Mouse (Mus musculus) adrenal gland, adult 2 months (tissue): ENCODE measurements around the gene Pm20d1. TPM values are rescaled to one million over a fixed set of nuclear protein-coding genes. Genes with fewer than 3 reads are reported as not detected.
A peak's percentile ranks its signal among the peaks of the same experiment; 100 is the strongest.

Experiments used
- DNase-seq: peaks from one replicate; pipeline ENCODE4 v3.0.0; 2021
- polyA plus RNA-seq: library from polyadenylated mRNA; depleted of rRNA; stranded (reverse); fragments of >200 nt; gene quantifications from 2 replicates; pipeline ENCODE4 v1.2.3, GENCODE M21; 2012
- total RNA-seq, 2 experiments: library from RNA; stranded (reverse); gene quantifications; 2 replicates each; pipeline ENCODE4 v1.2.3; 2021

The Pm20d1 gene
- total and polyA plus RNA-seq, 3 experiments: 5.7 to 20.6 (median 6.6) TPM

DNA sequence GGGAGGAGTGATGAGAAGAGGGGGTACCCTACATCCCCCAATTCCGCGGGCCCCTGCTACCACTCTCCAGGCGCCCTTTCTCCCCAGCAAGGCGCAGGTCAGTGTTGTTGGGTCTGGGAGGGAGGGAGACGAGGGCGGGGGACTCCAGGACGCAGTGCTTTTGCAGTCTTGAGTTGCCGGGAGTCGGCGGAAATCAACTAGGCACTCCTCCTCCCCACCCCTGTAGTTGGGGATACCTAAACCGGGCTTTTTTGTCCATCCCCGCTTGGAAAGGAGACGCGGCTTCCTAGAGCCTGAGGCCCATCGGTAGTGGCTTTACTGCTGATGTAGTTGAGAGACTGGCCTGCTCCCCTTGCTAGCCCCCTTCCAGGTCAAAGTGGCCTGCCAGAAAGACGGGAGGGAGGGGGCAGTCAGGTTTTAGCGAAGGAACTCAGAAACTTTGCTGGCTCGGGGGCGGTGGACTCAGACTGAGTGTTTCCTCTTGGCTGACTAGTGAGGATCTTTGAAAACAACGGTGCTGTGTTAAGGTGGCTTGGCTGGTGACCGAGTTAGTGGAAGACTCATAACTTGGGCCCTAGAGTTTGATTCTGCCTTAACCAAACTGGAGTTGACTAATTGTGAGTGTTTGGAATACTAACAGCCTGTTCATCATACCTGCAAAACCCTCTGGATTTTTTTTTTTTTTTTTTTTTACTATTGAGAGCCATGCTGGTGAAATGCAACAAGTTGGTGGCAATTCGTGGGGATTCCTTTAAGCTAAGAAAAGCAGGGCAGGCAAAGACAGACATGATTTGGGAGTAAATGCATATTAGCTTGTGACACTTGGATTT, 31.3 kb downstream of the Pm20d1 start:
- peak; percentile 66 for DNase-seq

DNA sequence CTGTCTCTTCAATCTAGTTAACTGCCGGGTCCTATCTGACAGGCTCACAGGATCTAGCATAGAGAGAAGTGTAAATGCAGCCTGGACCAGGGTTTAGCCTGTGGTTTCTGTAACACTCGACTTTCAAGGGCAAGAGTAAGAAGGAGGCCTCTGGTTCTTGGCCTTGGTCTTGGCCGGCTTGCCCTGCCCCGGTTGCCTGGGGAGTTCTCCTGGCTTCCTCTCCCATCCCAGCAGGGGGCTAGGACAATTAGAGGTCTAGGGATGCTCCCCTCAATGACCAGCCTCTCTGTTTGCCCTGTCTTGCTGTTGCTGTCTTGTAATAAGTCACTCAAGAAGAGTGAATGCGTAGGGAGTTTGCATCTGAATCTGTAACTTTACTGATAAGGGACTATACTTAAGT, 32.1 kb downstream of the Pm20d1 start:
- no peak for DNase-seq

DNA sequence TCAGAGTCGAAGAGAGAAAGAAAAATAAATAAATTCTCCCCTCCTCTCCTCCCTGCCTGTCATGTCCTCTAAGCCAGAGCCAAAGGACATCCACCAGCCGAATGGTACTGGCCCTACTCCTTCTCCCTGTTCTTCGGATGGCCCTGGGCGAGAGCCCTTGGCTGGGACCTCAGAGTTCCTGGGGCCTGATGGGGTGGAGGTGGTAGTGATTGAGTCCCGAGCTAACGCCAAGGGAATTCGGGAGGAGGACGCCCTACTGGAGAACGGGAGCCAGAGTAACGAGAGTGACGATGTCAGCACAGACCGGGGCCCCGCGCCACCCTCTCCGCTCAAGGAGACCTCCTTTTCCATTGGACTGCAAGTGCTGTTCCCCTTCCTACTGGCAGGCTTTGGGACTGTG, 33.4 kb downstream of the Pm20d1 start:
- no peak for DNase-seq

GRCm38 (mm10) chr1:131830971-131831641, 33.9 kb downstream of the Pm20d1 start:
- no peak for DNase-seq

DNA sequence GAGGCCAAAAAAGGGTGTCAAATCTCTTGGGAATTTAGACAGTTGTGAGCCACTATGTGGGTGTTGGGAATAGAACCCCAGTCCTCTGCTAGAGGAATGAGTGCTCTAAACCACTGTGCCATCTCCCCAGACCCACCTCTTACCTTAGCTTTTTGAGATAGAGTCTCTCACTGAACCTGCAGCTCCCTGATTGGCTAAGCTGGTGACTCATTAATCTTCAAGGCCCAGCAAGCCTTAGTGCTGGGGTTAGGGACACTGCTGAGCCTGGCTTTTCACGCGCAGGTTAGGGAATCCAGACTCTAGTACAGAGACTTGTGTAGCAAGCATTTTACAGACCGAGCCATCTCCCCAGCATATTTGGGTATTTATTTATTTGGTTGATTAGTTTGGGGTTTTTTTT, 39.9 kb downstream of the Pm20d1 start:
- DNase-seq: peak; percentile 54

DNA sequence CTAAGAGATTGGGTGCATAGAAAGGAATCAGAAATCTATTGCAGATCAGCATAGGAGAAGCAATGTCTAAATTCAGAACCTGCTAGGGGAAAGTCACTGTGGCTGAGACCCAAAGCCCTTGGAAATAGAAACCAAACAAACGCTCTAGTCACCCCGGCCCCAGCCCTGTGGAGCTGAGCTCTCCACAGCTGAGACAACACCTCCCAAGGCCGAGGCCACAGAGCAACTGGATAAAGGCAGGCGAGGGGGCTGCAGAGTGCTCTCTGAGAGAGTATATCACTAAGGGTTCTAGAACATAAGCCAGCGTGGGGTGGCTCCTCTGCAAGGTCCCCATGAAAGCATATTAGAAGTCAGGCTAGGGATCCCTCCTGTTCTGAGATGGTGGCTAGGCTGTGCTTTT, 41.4 kb downstream of the Pm20d1 start:
- DNase-seq: peak; percentile 65

DNA sequence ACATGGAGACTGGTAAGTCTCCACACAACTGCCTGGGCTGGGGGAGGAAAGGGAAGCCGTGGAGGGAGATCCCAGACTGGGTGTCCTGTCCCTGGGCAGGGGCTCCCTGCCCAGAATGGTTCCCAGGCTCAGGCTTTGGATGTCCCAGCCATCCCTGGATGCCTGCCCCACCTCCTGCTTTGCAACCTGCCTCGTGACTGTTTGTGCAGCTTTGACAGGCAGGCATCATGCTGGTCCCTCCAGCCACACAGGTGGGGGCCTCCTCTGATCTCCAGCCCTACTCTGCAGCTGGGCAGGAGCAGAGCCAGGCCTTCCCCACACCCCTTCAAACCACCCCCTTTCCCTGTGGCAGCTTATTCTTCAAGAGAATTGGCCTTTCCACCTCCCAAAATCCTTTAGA, 42.1 kb downstream of the Pm20d1 start:
- DNase-seq: peak; percentile 20

DNA sequence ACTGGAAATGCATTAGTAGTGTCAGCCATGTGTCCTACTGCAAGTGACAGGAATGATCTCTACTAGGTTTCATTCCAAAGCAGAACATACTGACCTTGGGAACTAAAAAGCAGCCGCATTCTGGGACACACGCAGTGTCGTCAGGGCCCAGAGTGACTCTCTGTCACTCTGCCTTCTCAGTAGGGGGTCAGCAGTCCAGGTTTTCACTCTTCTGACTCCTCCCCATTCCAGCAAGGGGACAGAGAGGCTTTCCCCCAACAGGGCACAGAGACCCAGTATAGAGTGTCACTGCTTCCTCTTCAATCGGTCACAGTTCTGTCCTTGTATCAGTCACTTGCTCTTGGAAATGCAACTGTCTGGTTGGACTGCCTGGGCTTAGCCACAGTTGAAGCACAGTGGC, 45.0 kb downstream of the Pm20d1 start:
- DNase-seq: peak; percentile 65

GRCm38 (mm10) chr1:131843758-131844157, 46.6 kb downstream of the Pm20d1 start:
- no peak for DNase-seq

- DNase-seq: peak; percentile 20
Observed at GRCm38 (mm10) chr1:131844883-131845282, 47.7 kb downstream of the Pm20d1 start.

GRCm38 (mm10) chr1:131846255-131846654, 49.1 kb downstream of the Pm20d1 start:
- DNase-seq: peak; percentile 77

GRCm38 (mm10) chr1:131861811-131862210, 64.6 kb downstream of the Pm20d1 start:
- no peak for DNase-seq

DNA sequence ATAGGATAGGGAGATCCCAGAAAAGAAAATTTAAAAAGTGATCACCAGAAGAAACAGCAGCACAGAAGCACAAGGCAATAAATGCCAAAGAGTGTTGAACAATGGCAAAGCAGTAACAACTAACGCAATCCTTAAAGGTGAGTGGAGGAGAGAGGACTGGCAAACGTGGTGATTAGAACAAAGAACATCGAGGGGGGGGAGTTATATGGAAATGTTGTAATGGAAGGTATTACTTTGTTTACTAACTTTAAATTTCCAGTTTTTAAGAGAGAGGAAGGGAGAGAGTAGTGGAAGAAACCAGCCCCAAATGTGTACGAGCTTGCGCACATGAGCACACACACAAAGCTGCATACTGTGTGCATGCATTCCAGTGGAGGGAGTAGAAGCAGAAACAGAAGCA, 68.4 kb downstream of the Pm20d1 start:
- DNase-seq: no peak

GRCm38 (mm10) chr1:131866304-131866999, 69.3 kb downstream of the Pm20d1 start:
- no peak for DNase-seq

DNA sequence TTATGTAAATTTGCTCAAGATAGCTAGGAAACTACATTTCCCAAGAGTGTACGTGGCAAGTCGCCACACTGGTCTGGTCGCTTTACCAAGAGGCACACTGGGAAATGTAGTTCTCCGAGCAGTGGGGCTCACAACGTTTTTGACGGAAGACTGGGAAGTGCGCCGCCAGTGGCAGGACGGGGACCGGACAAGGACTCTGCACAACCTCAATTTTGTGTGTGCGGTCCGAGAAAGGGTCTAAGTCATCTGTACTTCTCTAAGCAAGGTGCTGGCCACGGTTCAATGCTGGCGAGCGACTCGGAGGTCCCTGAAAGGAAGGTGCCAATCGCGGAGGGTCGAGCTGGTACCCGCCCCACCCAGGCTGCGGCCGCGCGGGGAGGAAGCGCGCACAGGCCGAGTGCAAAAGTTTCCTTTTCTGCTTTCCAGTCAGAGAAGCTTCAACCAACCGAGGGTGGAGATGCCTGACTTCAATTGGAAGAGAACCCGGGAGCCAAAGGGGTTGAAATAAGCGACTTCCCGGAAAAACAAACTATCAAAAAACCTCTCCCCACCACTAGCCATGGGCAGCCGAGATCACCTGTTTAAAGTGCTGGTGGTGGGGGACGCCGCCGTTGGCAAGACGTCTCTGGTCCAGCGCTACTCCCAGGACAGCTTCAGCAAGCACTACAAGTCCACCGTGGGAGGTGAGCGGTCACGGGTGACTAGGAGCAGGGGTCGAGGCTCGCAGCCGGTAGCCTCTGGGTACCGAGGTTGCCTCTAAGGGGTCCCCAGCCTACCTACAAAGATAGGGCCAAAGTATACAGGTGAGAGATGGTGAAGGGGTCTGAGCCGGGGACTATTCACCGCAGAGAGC, 70.1 kb downstream of the Pm20d1 start, which contains the start of gene Rab29:
Gene Rab29 (plus strand): TSS at position 132 of the 853 bp plus-strand sequence.
- peak; percentile 93 for DNase-seq

DNA sequence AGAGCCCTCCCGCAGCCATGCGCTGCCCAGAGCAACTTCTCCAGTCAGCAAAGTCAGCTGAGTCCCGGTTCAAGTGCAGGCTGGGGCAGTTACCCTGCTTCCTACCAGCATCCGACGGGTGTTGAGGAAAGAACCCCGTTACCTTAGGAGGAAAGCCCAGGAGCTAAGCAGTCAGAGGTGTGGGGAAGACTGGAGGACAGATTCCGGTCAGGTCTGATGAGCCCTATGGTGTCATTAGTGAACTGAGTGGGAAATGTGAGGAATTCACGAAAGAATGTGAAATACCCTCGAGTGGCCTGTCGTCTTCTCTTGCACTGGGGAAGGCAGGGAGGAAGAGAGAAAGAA, 70.7 kb downstream of the Pm20d1 start:
- peak; percentile 33 for DNase-seq

GRCm38 (mm10) chr1:131869561-131869960, 72.4 kb downstream of the Pm20d1 start:
- DNase-seq: no peak
